Mouse (Mus musculus) MEL (cell line): ENCODE results near the gene Lrrc71. TPM values are rescaled to one million over a fixed set of nuclear protein-coding genes. Genes with fewer than 3 reads are reported as not detected.

Source experiments
- DNase-seq: peaks from one replicate; pipeline ENCODE4 v3.0.0; 2011; ENCODE audit warnings: low read depth, low spot score
- H3K27ac ChIP-seq: 2 replicates; pipeline ENCODE4 v1.5.1; 2012; ENCODE audit warnings: low read depth, mild to moderate bottlenecking, control low read depth, low read length, moderate library complexity; ENCODE audit not compliant: control insufficient read depth
- H3K27me3 ChIP-seq, 2 experiments: fragments of 150-350 bp in 1 of 2; sonication (generic) in 1 of 2; 2 replicates each; pipeline ENCODE4 v1.6.1; 2012; ENCODE audit warnings: low read length in 2 of 2, mild to moderate bottlenecking in 2 of 2, improper control_type of control experiment in 1 of 2, moderate library complexity in 1 of 2; ENCODE audit not compliant: insufficient read depth in 2 of 2, control insufficient read depth in 1 of 2
- H3K36me3 ChIP-seq, 2 experiments: 2 replicates each; pipeline ENCODE4 v1.6.1; 2012 to 2014; ENCODE audit warnings: low read length in 2 of 2, improper control_type of control experiment in 1 of 2, inconsistent platforms in 1 of 2, mild to moderate bottlenecking in 1 of 2; ENCODE audit not compliant: insufficient read depth in 2 of 2, control insufficient read depth in 1 of 2
- H3K4me1 ChIP-seq, 2 experiments: fragments of 150-350 bp in 1 of 2; sonication (generic) in 1 of 2; 2 replicates each; pipeline ENCODE4 v1.6.1; 2012; ENCODE audit warnings: low read length in 2 of 2, improper control_type of control experiment in 1 of 2, mild to moderate bottlenecking in 1 of 2; ENCODE audit not compliant: insufficient read depth in 2 of 2, control insufficient read depth in 1 of 2
- H3K4me3 ChIP-seq, 2 experiments: fragments of 150-350 bp in 1 of 2; sonication (generic) in 1 of 2; 2 replicates each; pipeline ENCODE4 v1.5.1; 2012; ENCODE audit warnings: low read depth in 2 of 2, low read length in 2 of 2, mild to moderate bottlenecking in 2 of 2, moderate library complexity in 2 of 2, control low read depth in 1 of 2, improper control_type of control experiment in 1 of 2; ENCODE audit not compliant: control insufficient read depth in 1 of 2, insufficient read depth in 1 of 2
- H3K79me2 ChIP-seq: 2 replicates; pipeline ENCODE4 v1.6.1; 2012; ENCODE audit warnings: mild to moderate bottlenecking, low read length, moderate library complexity; ENCODE audit not compliant: control insufficient read depth, poor library complexity, insufficient read depth
- H3K9ac ChIP-seq: 2 replicates; pipeline ENCODE4 v1.6.1; 2012; ENCODE audit warnings: low read depth, mild to moderate bottlenecking, control low read depth, low read length, moderate library complexity; ENCODE audit not compliant: control insufficient read depth, poor library complexity, severe bottlenecking
- H3K9me3 ChIP-seq: fragments of 150-350 bp; sonication (generic); replicated peaks from 2 replicates; pipeline ENCODE4 v1.6.1; 2012; ENCODE audit warnings: mild to moderate bottlenecking, low read length, improper control_type of control experiment, moderate library complexity; ENCODE audit not compliant: insufficient read depth
- BHLHE40 ChIP-seq: IDR thresholded peaks from 2 replicates; pipeline ENCODE4 v1.6.1; 2012; ENCODE audit warnings: low read depth, mild to moderate bottlenecking, inconsistent platforms, low read length, improper control_type of control experiment, borderline replicate concordance
- CHD1 ChIP-seq: IDR thresholded peaks from 2 replicates; pipeline ENCODE4 v1.6.1; 2012; ENCODE audit warnings: low read depth, mild to moderate bottlenecking, inconsistent platforms, low read length, improper control_type of control experiment
- CHD2 ChIP-seq: IDR thresholded peaks from 2 replicates; pipeline ENCODE4 v1.6.1; 2011; ENCODE audit warnings: low read length, improper control_type of control experiment
- ELF1 ChIP-seq: IDR thresholded peaks from 2 replicates; pipeline ENCODE4 v1.6.1; 2014; ENCODE audit warnings: low read depth, mild to moderate bottlenecking, inconsistent platforms, low read length, improper control_type of control experiment, moderate library complexity
- EP300 ChIP-seq, 2 experiments: IDR thresholded peaks; 2 replicates each; pipeline ENCODE4 v1.6.1; 2011; ENCODE audit warnings: improper control_type of control experiment in 2 of 2, low read length in 2 of 2, low read depth in 1 of 2, mild to moderate bottlenecking in 1 of 2
- ETS1 ChIP-seq: IDR thresholded peaks from 2 replicates; pipeline ENCODE4 v1.6.1; 2012; ENCODE audit warnings: low read depth, mild to moderate bottlenecking, inconsistent platforms, low read length, improper control_type of control experiment, moderate library complexity
- GATA1 ChIP-seq: IDR thresholded peaks from 2 replicates; pipeline ENCODE4 v1.6.1; 2011; ENCODE audit warnings: low read depth, low read length, improper control_type of control experiment
- JUND ChIP-seq: IDR thresholded peaks from 2 replicates; pipeline ENCODE4 v1.6.1; 2011; ENCODE audit warnings: low read depth, mild to moderate bottlenecking, improper control_type of control experiment, low read length
- KAT2A ChIP-seq: conservative IDR thresholded peaks from 2 replicates; pipeline ENCODE4 v1.6.1; 2012; ENCODE audit warnings: low read depth, low read length, improper control_type of control experiment, inconsistent platforms
- MAFK ChIP-seq: IDR thresholded peaks from 2 replicates; pipeline ENCODE4 v1.6.1; 2011; ENCODE audit warnings: low read depth, mild to moderate bottlenecking, low read length, improper control_type of control experiment, borderline replicate concordance
- MAX ChIP-seq: IDR thresholded peaks from 2 replicates; pipeline ENCODE4 v1.6.1; 2011; ENCODE audit warnings: low read length, improper control_type of control experiment
- MEF2A ChIP-seq: IDR thresholded peaks from 2 replicates; pipeline ENCODE4 v1.6.1; 2014; ENCODE audit warnings: low read depth, mild to moderate bottlenecking, inconsistent platforms, low read length, improper control_type of control experiment; ENCODE audit not compliant: poor library complexity, insufficient replicate concordance, severe bottlenecking; ENCODE audit errors: extremely low read depth
- MXI1 ChIP-seq: IDR thresholded peaks from 2 replicates; pipeline ENCODE4 v1.6.1; 2011; ENCODE audit warnings: mild to moderate bottlenecking, low read depth, low read length, improper control_type of control experiment
- MYB ChIP-seq: IDR thresholded peaks from 2 replicates; pipeline ENCODE4 v1.6.1; 2011; ENCODE audit warnings: mild to moderate bottlenecking, low read depth, low read length, improper control_type of control experiment
- MYC ChIP-seq: IDR thresholded peaks from 2 replicates; pipeline ENCODE4 v1.6.1; 2011; ENCODE audit warnings: low read depth, mild to moderate bottlenecking, low read length, improper control_type of control experiment, moderate library complexity
- NELFE ChIP-seq: IDR thresholded peaks from 2 replicates; pipeline ENCODE4 v1.6.1; 2011; ENCODE audit warnings: low read depth, low read length, improper control_type of control experiment
- POLR2A ChIP-seq, 2 experiments: IDR thresholded peaks; 2 replicates each; pipeline ENCODE4 v1.6.1; 2011 to 2012; ENCODE audit warnings: low read length in 2 of 2, mild to moderate bottlenecking in 2 of 2, control low read depth in 1 of 2, improper control_type of control experiment in 1 of 2, low read depth in 1 of 2, moderate library complexity in 1 of 2; ENCODE audit not compliant: control insufficient read depth in 1 of 2, insufficient read depth in 1 of 2, poor library complexity in 1 of 2
- POLR2AphosphoS2 ChIP-seq: IDR thresholded peaks from 2 replicates; pipeline ENCODE4 v1.6.1; 2011; ENCODE audit warnings: low read length, improper control_type of control experiment
- RAD21 ChIP-seq: IDR thresholded peaks from 2 replicates; pipeline ENCODE4 v1.6.1; 2011; ENCODE audit warnings: mild to moderate bottlenecking, low read depth, low read length, improper control_type of control experiment
- RCOR1 ChIP-seq: IDR thresholded peaks from 2 replicates; pipeline ENCODE4 v1.6.1; 2012; ENCODE audit warnings: low read depth, mild to moderate bottlenecking, inconsistent platforms, low read length, improper control_type of control experiment
- SIN3A ChIP-seq: IDR thresholded peaks from 2 replicates; pipeline ENCODE4 v1.6.1; 2012; ENCODE audit warnings: low read length, improper control_type of control experiment, inconsistent platforms
- TAL1 ChIP-seq: IDR thresholded peaks from 2 replicates; pipeline ENCODE4 v1.6.1; 2012; ENCODE audit warnings: mild to moderate bottlenecking, inconsistent platforms, low read length, moderate library complexity, mixed read lengths
- TBP ChIP-seq: IDR thresholded peaks from 2 replicates; pipeline ENCODE4 v1.8.0; 2011; ENCODE audit warnings: low read depth, low read length, improper control_type of control experiment
- TCF12 ChIP-seq: IDR thresholded peaks from 2 replicates; pipeline ENCODE4 v1.6.1; 2014; ENCODE audit warnings: low read depth, mild to moderate bottlenecking, inconsistent platforms, low read length, improper control_type of control experiment, moderate library complexity
- UBTF ChIP-seq: IDR thresholded peaks from 2 replicates; pipeline ENCODE4 v1.6.1; 2012; ENCODE audit warnings: low read depth, mild to moderate bottlenecking, inconsistent platforms, low read length, improper control_type of control experiment, moderate library complexity, borderline replicate concordance; ENCODE audit not compliant: insufficient read depth
- USF1 ChIP-seq: IDR thresholded peaks from 2 replicates; pipeline ENCODE4 v1.6.1; 2014; ENCODE audit warnings: low read depth, mild to moderate bottlenecking, inconsistent platforms, low read length, improper control_type of control experiment, moderate library complexity
- USF2 ChIP-seq, 2 experiments: IDR thresholded peaks; 2 replicates each; pipeline ENCODE4 v1.6.1; 2011 to 2012; ENCODE audit warnings: improper control_type of control experiment in 2 of 2, low read length in 2 of 2, borderline replicate concordance in 1 of 2, inconsistent platforms in 1 of 2, low read depth in 1 of 2, mild to moderate bottlenecking in 1 of 2; ENCODE audit not compliant: insufficient read depth in 1 of 2
- ZC3H11A ChIP-seq: IDR thresholded peaks from 2 replicates; pipeline ENCODE4 v1.6.1; 2012; ENCODE audit warnings: low read depth, mild to moderate bottlenecking, inconsistent platforms, low read length, improper control_type of control experiment
- ZMIZ1 ChIP-seq: IDR thresholded peaks from 2 replicates; pipeline ENCODE4 v1.6.1; 2012; ENCODE audit warnings: low read depth, mild to moderate bottlenecking, inconsistent platforms, low read length, improper control_type of control experiment, moderate library complexity
- ZNF384 ChIP-seq: IDR thresholded peaks from 2 replicates; pipeline ENCODE4 v1.6.1; 2012; ENCODE audit warnings: low read depth, mild to moderate bottlenecking, inconsistent platforms, low read length, improper control_type of control experiment
- polyA plus RNA-seq, 2 experiments: library from polyadenylated mRNA; stranded (reverse) in 1 of 2; unstranded in 1 of 2; fragments of >175 nt in 1 of 2; fragments of >200 nt in 1 of 2; gene quantifications; 2 replicates each; pipeline versions ENCODE4 v1.2.1 to v1.2.4; 2012; ENCODE audit warnings: low replicate concordance in 2 of 2, low read depth in 1 of 2; ENCODE audit not compliant: insufficient read length in 2 of 2, insufficient read depth in 1 of 2, missing spikeins in 1 of 2
- total RNA-seq: library from RNA; depleted of rRNA; stranded (reverse); fragments of 300-350 nt; gene quantifications from 2 replicates; pipeline ENCODE4 v1.2.3, GENCODE M21; 2012

Lrrc71 gene
- total and polyA plus RNA-seq, 3 experiments, result 0.04 TPM; not detected in 2

- Histone ChIP-seq H3K4me3 (no peak overlapping the region), H3K9me3 (no peaks in the 10 kb centered on the region), H3K79me2 (no peaks in the 10 kb centered on the region), H3K36me3 (0 out of 4 replicates have a peak, but pooled peaks cover 0 to 2% of the 10 kb centered on the region in 2 experiments), H3K27ac (no peak overlapping the region), H3K9ac (no peak overlapping the region), H3K27me3 (no peaks in the 10 kb centered on the region), H3K4me1 (peaks cover 0 to 5% of the 10 kb centered on the region in 2 experiments; a peak in 1 of 4 replicates)
- no peak for DNase-seq
- no peak for TF ChIP-seq SIN3A
- TF ChIP-seq ZNF384, result no peak
- no peak for TF ChIP-seq JUND
- no peak for TF ChIP-seq POLR2A (IDR thresholded peaks at IDR 0.05; ENCODE audit: control insufficient read depth in 1 of 2, insufficient read depth in 1 of 2, low read depth in 1 of 2, low read length in 2 of 2, poor library complexity in 1 of 2)
- no peak for TF ChIP-seq MAFK
- no peak for TF ChIP-seq KAT2A
- no peak for TF ChIP-seq POLR2AphosphoS2
- no peak for TF ChIP-seq GATA1
- TF ChIP-seq BHLHE40, result no peak
- TF ChIP-seq TCF12, result no peak
- TF ChIP-seq USF1, result no peak
- no peak for TF ChIP-seq MYB
- TF ChIP-seq TAL1, result no peak
- TF ChIP-seq UBTF, result no peak
- TF ChIP-seq ZC3H11A, result no peak
- no peak for TF ChIP-seq EP300 (IDR thresholded peaks at IDR 0.05; ENCODE audit: low read depth in 1 of 2, low read length in 2 of 2)
- no peak for TF ChIP-seq ZMIZ1
- no peak for TF ChIP-seq MXI1
Observed at GRCm38 (mm10) chr3:87724556-87724955, 23.9 kb downstream of the Lrrc71 start.

GRCm38 (mm10) chr3:87718525-87718924 is 29.9 kb downstream of the Lrrc71 start:
- H3K27me3 ChIP-seq, result no peaks in the 10 kb centered on the region
- H3K4me3 ChIP-seq, result no peak overlapping the region
- H3K4me1 ChIP-seq, result peaks cover 0 to 8% of the 10 kb centered on the region in 2 experiments; a peak in 2 of 4 replicates
- no peaks in the 10 kb centered on the region for H3K79me2 ChIP-seq
- H3K9ac ChIP-seq, result no peak overlapping the region
- peaks cover 0 to 7% of the 10 kb centered on the region in 2 experiments; a peak in 2 of 4 replicates for H3K36me3 ChIP-seq
- no peaks in the 10 kb centered on the region for H3K9me3 ChIP-seq
- peak; percentile 75 for DNase-seq
- no peak overlapping the region for H3K27ac ChIP-seq
- TF ChIP-seq USF1 (peak; percentile 49; the same call in 1 of the 2 replicates), ETS1 (no peak), UBTF (no peak), RCOR1 (peak; percentile 78), TBP (no peak), BHLHE40 (peak; percentile 97), CHD1 (no peak), CHD2 (no peak), MEF2A (no peak), RAD21 (no peak), ZNF384 (no peak), JUND (no peak), MXI1 (peak; percentile 53; the same call in 1 of the 2 replicates), MYB (no peak), ELF1 (no peak), POLR2AphosphoS2 (no peak), EP300 (IDR thresholded peaks at IDR 0.05; ENCODE audit: low read depth in 1 of 2, low read length in 2 of 2) (peak; percentile 40 to 58; a peak in 2 of 4 replicates), KAT2A (no peak), NELFE (no peak), MYC (peak; percentile 95), USF2 (IDR thresholded peaks at IDR 0.05; ENCODE audit: borderline replicate concordance in 1 of 2, insufficient read depth in 1 of 2, low read depth in 1 of 2, low read length in 2 of 2) (no peak), MAX (peak; percentile 89), SIN3A (0 out of 2 replicates have a peak, but pooled peaks have one; percentile 17), GATA1 (peak; percentile 65), TCF12 (peak; percentile 35; the same call in 1 of the 2 replicates)
